Mouse (Mus musculus) lung, adult 2 months (tissue): Measurements from ENCODE around the gene Frmd5.

Source experiments
- CTCF ChIP-seq: fragments of 200-500 bp; IDR thresholded peaks from 2 replicates; pipeline ENCODE4 v1.5.1; 2011; ENCODE audit warnings: mild to moderate bottlenecking, low read length, control low read depth; ENCODE audit not compliant: insufficient read depth
- POLR2A ChIP-seq: fragments of 200-500 bp; IDR thresholded peaks from 2 replicates; pipeline ENCODE4 v1.6.1; 2011; ENCODE audit warnings: low read depth, mild to moderate bottlenecking, control low read depth, low read length, borderline replicate concordance; ENCODE audit errors: extremely low read depth

- TF ChIP-seq POLR2A (no peak), CTCF (no peak)
Observed at GRCm38 (mm10) chr2:121594131-121594530, 212.8 kb downstream of the Frmd5 start.
